Mouse (Mus musculus): ENCODE data around the gene Atxn7l2. TPM values are rescaled to one million over a fixed set of nuclear protein-coding genes. Genes with fewer than 3 reads are reported as not detected.

Gene Atxn7l2
- polyA plus RNA-seq, 1 experiment = 38.0 TPM

DNA sequence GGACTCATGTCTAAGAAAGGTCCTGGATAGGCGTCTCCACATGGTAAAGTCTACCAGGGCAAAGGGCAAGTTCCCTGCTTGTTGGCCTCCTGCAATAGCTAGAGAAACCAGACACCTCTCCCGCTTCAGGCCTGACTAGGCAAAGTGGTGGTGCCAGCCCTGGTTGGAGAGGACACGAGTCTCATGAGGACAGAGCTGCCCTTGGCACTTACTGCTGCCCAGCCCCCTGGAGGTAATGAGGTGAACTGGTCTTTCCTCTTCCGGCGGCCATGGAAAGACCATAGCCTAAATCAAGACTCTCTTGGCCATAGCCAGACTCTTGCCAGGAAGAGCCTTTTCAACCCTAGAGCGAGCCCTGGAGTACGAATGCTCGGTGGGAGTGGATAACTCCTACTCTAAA is 1.7 kb upstream of the Atxn7l2 start:
- Histone ChIP-seq H3K27ac (ENCODE audit: control insufficient read depth, insufficient read depth, low read length) (no peak overlapping the region), H3K27me3 (ENCODE audit: control insufficient read depth, insufficient read depth, low read length) (no peaks in the 10 kb centered on the region), H3K4me1 (replicated peaks; ENCODE audit: control insufficient read depth, insufficient read depth, low read length) (peaks cover 13% of the 10 kb centered on the region), H3K36me3 (ENCODE audit: control insufficient read depth, insufficient read depth, low read length) (no peaks in the 10 kb centered on the region), H3K4me3 (ENCODE audit: control insufficient read depth, insufficient read depth, low read length) (no peak overlapping the region)
- 87% methylated on average over 8 of the region's 8 CpGs for WGBS
- no peak for TF ChIP-seq CTCF (IDR thresholded peaks at IDR 0.05; ENCODE audit: borderline replicate concordance, control insufficient read depth, extremely low read depth, insufficient read depth, low read length, poor library complexity)
- TF ChIP-seq POLR2A (IDR thresholded peaks at IDR 0.05; ENCODE audit: control insufficient read depth, extremely low read depth, insufficient read depth, low read length, poor library complexity) = no peak
- no peak for DNase-seq

DNA sequence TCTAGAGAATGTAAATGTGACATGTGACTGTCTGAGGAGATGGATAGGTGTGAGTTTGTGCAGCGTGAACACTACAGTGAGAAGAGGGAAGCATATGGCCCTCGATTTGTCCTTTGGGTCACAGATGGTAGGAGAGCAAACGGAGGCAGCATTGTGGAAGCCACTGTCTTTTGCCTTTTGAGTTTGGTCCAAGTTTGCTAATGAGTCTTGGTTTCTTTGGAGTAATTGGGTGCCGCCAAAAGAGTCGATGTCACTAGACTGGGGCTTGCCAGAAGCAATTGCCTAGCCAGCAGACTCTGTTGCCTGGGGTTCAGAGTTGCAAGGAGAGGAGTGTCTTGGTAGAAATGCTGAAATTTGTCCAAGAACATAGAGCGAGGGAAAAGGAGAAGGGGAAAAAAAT is 1.1 kb upstream of the Atxn7l2 start:
- no peak for DNase-seq
- WGBS = 91% methylated on average over 6 of the region's 6 CpGs
- Histone ChIP-seq H3K4me1 (replicated peaks; ENCODE audit: control insufficient read depth, insufficient read depth, low read length) (peaks cover 13% of the 10 kb centered on the region), H3K36me3 (ENCODE audit: control insufficient read depth, insufficient read depth, low read length) (no peaks in the 10 kb centered on the region), H3K27me3 (ENCODE audit: control insufficient read depth, insufficient read depth, low read length) (no peaks in the 10 kb centered on the region), H3K27ac (ENCODE audit: control insufficient read depth, insufficient read depth, low read length) (no peak overlapping the region), H3K4me3 (ENCODE audit: control insufficient read depth, insufficient read depth, low read length) (no peak overlapping the region)
- TF ChIP-seq CTCF (IDR thresholded peaks at IDR 0.05; ENCODE audit: borderline replicate concordance, control insufficient read depth, extremely low read depth, insufficient read depth, low read length, poor library complexity) = no peak
- TF ChIP-seq POLR2A (IDR thresholded peaks at IDR 0.05; ENCODE audit: control insufficient read depth, extremely low read depth, insufficient read depth, low read length, poor library complexity) = no peak

DNA sequence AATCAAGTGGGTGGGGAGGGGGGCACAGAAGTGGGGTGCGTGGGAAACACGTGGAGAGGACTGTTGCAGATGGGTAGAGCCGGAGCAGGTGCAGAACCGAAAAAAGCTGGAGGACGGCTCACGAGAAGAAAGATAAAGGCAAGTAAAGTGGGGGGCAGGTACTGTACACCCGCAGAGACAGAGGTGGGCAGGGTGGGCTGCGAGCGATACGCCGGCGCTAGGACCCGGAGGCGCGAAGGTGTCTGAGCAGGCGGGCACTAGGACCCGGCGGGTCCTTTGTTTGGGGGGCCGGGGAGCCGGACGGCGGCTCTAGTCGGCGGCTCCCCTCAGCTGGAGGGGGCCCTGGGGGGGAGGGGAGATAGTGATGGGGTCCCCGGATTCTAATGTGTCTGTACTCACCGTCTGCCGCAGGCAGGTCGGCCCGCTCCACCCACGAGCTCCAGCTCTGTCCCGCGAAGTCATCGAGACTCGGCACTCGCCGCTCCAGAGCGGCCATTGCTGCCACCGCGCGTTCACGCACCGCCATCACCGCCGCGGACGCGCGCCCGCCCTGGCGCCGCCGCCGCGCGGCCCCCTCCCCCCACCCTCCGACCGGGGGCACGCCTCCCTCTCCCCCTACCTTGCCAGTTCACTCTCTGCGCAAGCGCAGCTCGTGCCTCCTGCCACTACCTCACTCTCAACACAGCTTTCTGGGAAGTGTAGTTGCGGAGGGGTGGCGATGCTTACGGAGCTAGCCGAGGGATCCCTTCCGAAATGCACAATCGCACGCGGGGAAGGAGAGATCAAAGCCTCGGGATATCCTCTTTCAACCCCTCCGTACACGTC is 576 bp downstream of the Atxn7l2 start:
- TF ChIP-seq POLR2A (IDR thresholded peaks at IDR 0.05; ENCODE audit: control insufficient read depth, extremely low read depth, insufficient read depth, low read length, poor library complexity) (peak; percentile 78), CTCF (IDR thresholded peaks at IDR 0.05; ENCODE audit: borderline replicate concordance, control insufficient read depth, extremely low read depth, insufficient read depth, low read length, poor library complexity) (no peak)
- Histone ChIP-seq H3K36me3 (ENCODE audit: control insufficient read depth, insufficient read depth, low read length) (no peaks in the 10 kb centered on the region), H3K27me3 (ENCODE audit: control insufficient read depth, insufficient read depth, low read length) (no peaks in the 10 kb centered on the region), H3K27ac (ENCODE audit: control insufficient read depth, insufficient read depth, low read length) (peak overlapping the region; percentile 74), H3K4me3 (ENCODE audit: control insufficient read depth, insufficient read depth, low read length) (peak overlapping the region; percentile 66), H3K4me1 (replicated peaks; ENCODE audit: control insufficient read depth, insufficient read depth, low read length) (peaks cover 13% of the 10 kb centered on the region)
- WGBS = under 1% methylated on average over 68 of the region's 72 CpGs
- DNase-seq = peak; percentile 90

DNA sequence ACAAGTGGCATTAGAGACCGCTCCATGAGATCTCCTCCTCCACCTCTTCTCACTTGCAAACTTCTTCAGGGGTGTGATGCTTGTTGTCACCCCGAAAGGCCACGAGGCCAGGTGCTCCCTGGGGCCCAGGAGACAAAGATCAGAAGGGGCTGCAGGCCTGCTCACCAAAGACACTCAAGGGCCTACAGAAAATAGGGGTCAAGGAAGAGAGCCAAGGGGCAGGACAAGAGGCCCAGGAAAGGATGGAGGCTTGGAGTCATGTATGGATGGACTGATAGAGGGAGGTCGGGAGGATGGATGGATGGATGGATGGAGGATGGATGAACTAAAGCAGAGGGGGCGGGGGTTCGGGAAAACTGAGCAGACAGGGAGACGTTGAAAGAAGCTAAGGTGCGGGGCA is 1.2 kb downstream of the Atxn7l2 start:
- Histone ChIP-seq H3K27ac (ENCODE audit: control insufficient read depth, insufficient read depth, low read length) (no peak overlapping the region), H3K4me1 (replicated peaks; ENCODE audit: control insufficient read depth, insufficient read depth, low read length) (peaks cover 13% of the 10 kb centered on the region), H3K36me3 (ENCODE audit: control insufficient read depth, insufficient read depth, low read length) (no peaks in the 10 kb centered on the region), H3K4me3 (ENCODE audit: control insufficient read depth, insufficient read depth, low read length) (peak overlapping the region; percentile 66), H3K27me3 (ENCODE audit: control insufficient read depth, insufficient read depth, low read length) (no peaks in the 10 kb centered on the region)
- DNase-seq = no peak
- 10% methylated on average over 8 of the region's 8 CpGs for WGBS
- TF ChIP-seq POLR2A (IDR thresholded peaks at IDR 0.05; ENCODE audit: control insufficient read depth, extremely low read depth, insufficient read depth, low read length, poor library complexity) (no peak), CTCF (IDR thresholded peaks at IDR 0.05; ENCODE audit: borderline replicate concordance, control insufficient read depth, extremely low read depth, insufficient read depth, low read length, poor library complexity) (no peak)

DNA sequence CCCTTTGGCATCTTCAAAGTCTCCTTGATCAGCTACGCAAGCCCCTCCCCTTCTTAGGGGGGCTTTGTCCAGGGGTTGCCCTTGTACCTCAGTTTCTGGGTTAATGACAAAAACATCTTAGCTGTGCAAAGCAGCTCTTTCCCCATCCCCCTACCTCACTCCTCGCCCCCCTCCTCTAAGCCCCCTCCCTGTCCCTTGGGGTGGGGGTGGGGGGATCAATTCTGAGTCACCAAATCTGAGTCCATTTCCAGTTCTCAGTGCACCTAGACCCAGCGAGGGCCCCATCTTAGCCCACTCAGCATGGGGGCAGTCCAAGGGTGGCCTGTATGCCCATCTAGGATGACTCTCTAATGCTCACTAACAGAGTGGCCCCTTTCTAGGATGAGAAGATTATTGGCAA is 1.7 kb downstream of the Atxn7l2 start:
- H3K36me3 ChIP-seq (ENCODE audit: control insufficient read depth, insufficient read depth, low read length) = no peaks in the 10 kb centered on the region
- no peaks in the 10 kb centered on the region for H3K27me3 ChIP-seq (ENCODE audit: control insufficient read depth, insufficient read depth, low read length)
- H3K4me3 ChIP-seq (ENCODE audit: control insufficient read depth, insufficient read depth, low read length) = no peak overlapping the region
- no peak for TF ChIP-seq POLR2A (IDR thresholded peaks at IDR 0.05; ENCODE audit: control insufficient read depth, extremely low read depth, insufficient read depth, low read length, poor library complexity)
- no peak for TF ChIP-seq CTCF (IDR thresholded peaks at IDR 0.05; ENCODE audit: borderline replicate concordance, control insufficient read depth, extremely low read depth, insufficient read depth, low read length, poor library complexity)
- no peak for DNase-seq
- no peak overlapping the region for H3K27ac ChIP-seq (ENCODE audit: control insufficient read depth, insufficient read depth, low read length)
- 93% methylated on average over 3 of the region's 3 CpGs for WGBS
- peaks cover 13% of the 10 kb centered on the region for H3K4me1 ChIP-seq (replicated peaks; ENCODE audit: control insufficient read depth, insufficient read depth, low read length)

DNA sequence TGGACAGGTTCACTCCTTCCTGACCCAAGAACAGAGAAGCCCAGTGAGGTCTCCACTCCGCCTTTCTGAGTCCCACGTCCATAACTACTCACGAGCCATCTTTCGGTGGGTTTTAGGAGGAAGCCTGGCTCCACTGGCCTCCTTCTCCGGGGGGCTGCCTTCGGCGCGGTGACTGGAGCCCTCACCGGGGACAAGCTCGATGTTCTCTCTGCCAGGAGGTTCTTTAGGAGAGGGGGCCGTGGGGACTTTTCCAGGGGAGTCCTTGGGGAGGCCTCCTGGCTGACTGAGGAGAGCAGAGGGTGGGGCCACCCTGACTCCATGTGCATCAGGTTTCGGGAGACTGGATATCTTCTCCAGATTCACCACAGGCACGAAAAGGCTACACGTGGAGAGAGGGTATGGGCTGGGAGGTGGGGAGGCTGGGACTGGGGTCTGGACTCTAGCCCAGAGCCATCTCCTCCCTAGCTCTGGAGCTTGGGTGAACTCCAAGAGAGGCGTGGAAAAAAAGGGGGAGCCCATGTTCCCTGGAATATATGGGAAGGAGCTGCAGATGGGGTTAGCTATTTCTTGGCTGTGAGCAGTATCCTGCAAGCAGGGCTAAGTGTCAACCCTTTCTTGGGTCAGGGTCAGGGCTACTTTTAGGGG is 3.9 kb downstream of the Atxn7l2 start:
- Histone ChIP-seq H3K27me3 (ENCODE audit: control insufficient read depth, insufficient read depth, low read length) (no peaks in the 10 kb centered on the region), H3K27ac (ENCODE audit: control insufficient read depth, insufficient read depth, low read length) (no peak overlapping the region), H3K36me3 (ENCODE audit: control insufficient read depth, insufficient read depth, low read length) (no peaks in the 10 kb centered on the region), H3K4me1 (replicated peaks; ENCODE audit: control insufficient read depth, insufficient read depth, low read length) (peaks cover 13% of the 10 kb centered on the region), H3K4me3 (ENCODE audit: control insufficient read depth, insufficient read depth, low read length) (no peak overlapping the region)
- 96% methylated on average over 15 of the region's 15 CpGs for WGBS
- no peak for DNase-seq
- no peak for TF ChIP-seq CTCF (IDR thresholded peaks at IDR 0.05; ENCODE audit: borderline replicate concordance, control insufficient read depth, extremely low read depth, insufficient read depth, low read length, poor library complexity)
- no peak for TF ChIP-seq POLR2A (IDR thresholded peaks at IDR 0.05; ENCODE audit: control insufficient read depth, extremely low read depth, insufficient read depth, low read length, poor library complexity)

All from thymus, adult 2 months (tissue).